Mouse (Mus musculus): ENCODE results near the gene Ppp2r2c. TPM values are rescaled to one million over a fixed set of nuclear protein-coding genes. Genes with fewer than 3 reads are reported as not detected.

The Ppp2r2c gene
- polyA plus RNA-seq, 1 experiment from 2014 or later: 0.08 TPM

DNA sequence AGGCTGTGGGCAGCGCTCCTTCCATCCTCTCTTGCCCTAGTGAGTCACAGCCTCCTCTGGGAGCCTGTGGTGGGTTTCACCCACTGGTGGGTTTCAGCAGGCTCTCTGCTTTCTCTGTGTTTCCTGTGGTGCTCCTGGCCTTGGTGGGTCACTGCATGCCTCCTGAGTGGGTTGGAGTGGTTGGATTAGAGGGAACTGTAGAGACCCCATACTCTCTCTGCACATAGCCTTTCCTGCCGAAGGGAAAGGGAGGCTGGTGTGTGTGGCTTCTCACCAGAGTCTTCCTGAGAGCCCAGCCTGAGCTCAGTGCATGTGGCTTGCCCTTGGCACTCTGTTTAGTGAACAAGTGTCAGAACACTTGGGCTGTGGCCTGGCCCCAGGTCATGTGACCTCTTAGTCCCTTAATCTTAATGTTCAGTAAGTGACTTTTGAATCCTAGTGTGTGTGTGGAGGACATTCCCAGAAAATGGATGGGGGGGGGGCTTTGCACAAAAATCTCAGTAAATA, 21.1 kb downstream of the Ppp2r2c start:
- 79% methylated on average over 2 of the region's 2 CpGs for WGBS
- ATAC-seq (replicated peaks; ENCODE audit: extremely low read depth, insufficient read depth, low FRiP score): no peak
- Histone ChIP-seq H3K4me2 (ENCODE audit: low read depth, low read length) (no peak overlapping the region), H3K36me3 (ENCODE audit: control insufficient read depth, insufficient read depth) (no peaks in the 10 kb centered on the region), H3K4me1 (ENCODE audit: control insufficient read depth, insufficient read depth, low read length) (peaks cover 4% of the 10 kb centered on the region; the same call in 1 of the 2 replicates), H3K27ac (ENCODE audit: low read length) (no peak overlapping the region), H3K4me3 (ENCODE audit: low read length) (no peak overlapping the region), H3K9ac (ENCODE audit: low read length) (no peak overlapping the region), H3K9me3 (replicated peaks; ENCODE audit: control insufficient read depth, low read length) (no peaks in the 10 kb centered on the region), H3K27me3 (ENCODE audit: control insufficient read depth, insufficient read depth, low read length) (peaks cover 2% of the 10 kb centered on the region)

GRCm38 (mm10) chr5:36890794-36891193, 22.5 kb downstream of the Ppp2r2c start:
- Histone ChIP-seq H3K36me3 (ENCODE audit: control insufficient read depth, insufficient read depth) (no peaks in the 10 kb centered on the region), H3K4me1 (ENCODE audit: control insufficient read depth, insufficient read depth, low read length) (peaks cover 4% of the 10 kb centered on the region; the same call in 1 of the 2 replicates), H3K27ac (ENCODE audit: low read length) (no peak overlapping the region), H3K4me3 (ENCODE audit: low read length) (no peak overlapping the region), H3K9ac (ENCODE audit: low read length) (no peak overlapping the region; the same call in 1 of the 2 replicates), H3K4me2 (ENCODE audit: low read depth, low read length) (no peak overlapping the region), H3K27me3 (ENCODE audit: control insufficient read depth, insufficient read depth, low read length) (peaks cover 4% of the 10 kb centered on the region), H3K9me3 (replicated peaks; ENCODE audit: control insufficient read depth, low read length) (no peaks in the 10 kb centered on the region)
- WGBS: 43% methylated on average over 9 of the region's 9 CpGs
- ATAC-seq (replicated peaks; ENCODE audit: extremely low read depth, insufficient read depth, low FRiP score): no peak

- no peaks in the 10 kb centered on the region for H3K36me3 ChIP-seq (ENCODE audit: control insufficient read depth, insufficient read depth)
- peaks cover 4% of the 10 kb centered on the region; the same call in 1 of the 2 replicates for H3K4me1 ChIP-seq (ENCODE audit: control insufficient read depth, insufficient read depth, low read length)
- no peak overlapping the region for H3K9ac ChIP-seq (ENCODE audit: low read length)
- H3K9me3 ChIP-seq (replicated peaks; ENCODE audit: control insufficient read depth, low read length): no peaks in the 10 kb centered on the region
- H3K27me3 ChIP-seq (ENCODE audit: control insufficient read depth, insufficient read depth, low read length): peaks cover 4% of the 10 kb centered on the region
- H3K27ac ChIP-seq (ENCODE audit: low read length): no peak overlapping the region
- H3K4me2 ChIP-seq (ENCODE audit: low read depth, low read length): no peak overlapping the region
- ATAC-seq (replicated peaks; ENCODE audit: extremely low read depth, insufficient read depth, low FRiP score): no peak
- no peak overlapping the region for H3K4me3 ChIP-seq (ENCODE audit: low read length)
- WGBS: 24% methylated on average over 4 of the region's 4 CpGs
These were observed 23.6 kb downstream of the Ppp2r2c start for GRCm38 (mm10) chr5:36891793-36892470.

GRCm38 (mm10) chr5:36893263-36893662, 24.9 kb downstream of the Ppp2r2c start:
- H3K27me3 ChIP-seq (ENCODE audit: control insufficient read depth, insufficient read depth, low read length): peaks cover 4% of the 10 kb centered on the region
- H3K27ac ChIP-seq (ENCODE audit: low read length): no peak overlapping the region
- H3K4me3 ChIP-seq (ENCODE audit: low read length): no peak overlapping the region
- ATAC-seq (replicated peaks; ENCODE audit: extremely low read depth, insufficient read depth, low FRiP score): no peak
- no peaks in the 10 kb centered on the region for H3K36me3 ChIP-seq (ENCODE audit: control insufficient read depth, insufficient read depth)
- H3K4me1 ChIP-seq (ENCODE audit: control insufficient read depth, insufficient read depth, low read length): 0 out of 2 replicates have a peak, but pooled peaks cover 4% of the 10 kb centered on the region
- H3K9ac ChIP-seq (ENCODE audit: low read length): no peak overlapping the region
- H3K4me2 ChIP-seq (ENCODE audit: low read depth, low read length): no peak overlapping the region
- no peaks in the 10 kb centered on the region for H3K9me3 ChIP-seq (replicated peaks; ENCODE audit: control insufficient read depth, low read length)
- WGBS: 60% methylated on average over 9 of the region's 9 CpGs

DNA sequence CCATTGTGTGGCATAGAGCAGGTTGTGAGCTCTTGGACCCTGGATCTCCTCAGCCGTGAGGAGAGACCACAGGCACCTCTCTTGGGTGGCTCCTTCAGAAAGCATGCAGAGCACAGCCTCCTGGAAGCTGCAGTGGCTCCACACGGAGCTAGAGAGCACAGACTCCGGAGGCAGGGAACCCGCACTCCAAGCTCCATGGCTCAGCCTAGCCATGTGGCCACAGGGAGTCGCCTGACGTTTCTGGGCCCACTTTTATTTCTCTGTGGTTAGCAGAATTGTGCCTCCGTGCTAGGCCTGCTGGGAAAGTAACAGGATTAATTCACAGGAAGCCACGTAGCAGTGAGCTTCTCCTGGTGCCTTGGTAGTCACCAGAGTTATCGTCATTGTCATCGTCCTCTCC, 25.8 kb downstream of the Ppp2r2c start:
- H3K4me1 ChIP-seq (ENCODE audit: control insufficient read depth, insufficient read depth, low read length): 0 out of 2 replicates have a peak, but pooled peaks cover 4% of the 10 kb centered on the region
- ATAC-seq (replicated peaks; ENCODE audit: extremely low read depth, insufficient read depth, low FRiP score): no peak
- no peak overlapping the region for H3K4me3 ChIP-seq (ENCODE audit: low read length)
- H3K4me2 ChIP-seq (ENCODE audit: low read depth, low read length): no peak overlapping the region
- peaks cover 4% of the 10 kb centered on the region for H3K27me3 ChIP-seq (ENCODE audit: control insufficient read depth, insufficient read depth, low read length)
- no peaks in the 10 kb centered on the region for H3K36me3 ChIP-seq (ENCODE audit: control insufficient read depth, insufficient read depth)
- no peaks in the 10 kb centered on the region for H3K9me3 ChIP-seq (replicated peaks; ENCODE audit: control insufficient read depth, low read length)
- no peak overlapping the region for H3K27ac ChIP-seq (ENCODE audit: low read length)
- 64% methylated on average over 10 of the region's 10 CpGs for WGBS
- H3K9ac ChIP-seq (ENCODE audit: low read length): no peak overlapping the region

GRCm38 (mm10) chr5:36894604-36895368, 26.5 kb downstream of the Ppp2r2c start:
- WGBS: 65% methylated on average over 6 of the region's 6 CpGs

GRCm38 (mm10) chr5:36895621-36896573, 27.6 kb downstream of the Ppp2r2c start:
- no peak overlapping the region for H3K4me2 ChIP-seq (ENCODE audit: low read depth, low read length)
- ATAC-seq (replicated peaks; ENCODE audit: extremely low read depth, insufficient read depth, low FRiP score): no peak
- H3K9me3 ChIP-seq (replicated peaks; ENCODE audit: control insufficient read depth, low read length): no peaks in the 10 kb centered on the region
- no peaks in the 10 kb centered on the region for H3K36me3 ChIP-seq (ENCODE audit: control insufficient read depth, insufficient read depth)
- no peaks in the 10 kb centered on the region for H3K4me1 ChIP-seq (ENCODE audit: control insufficient read depth, insufficient read depth, low read length)
- H3K9ac ChIP-seq (ENCODE audit: low read length): no peak overlapping the region
- H3K27me3 ChIP-seq (ENCODE audit: control insufficient read depth, insufficient read depth, low read length): peaks cover 4% of the 10 kb centered on the region
- no peak overlapping the region for H3K4me3 ChIP-seq (ENCODE audit: low read length)
- no peak overlapping the region for H3K27ac ChIP-seq (ENCODE audit: low read length)
- WGBS: 69% methylated on average over 10 of the region's 10 CpGs

More at GRCm38 (mm10) chr5:36894604-36895368, 26.5 kb downstream of the Ppp2r2c start:
- Histone ChIP-seq H3K4me1 (ENCODE audit: control insufficient read depth, insufficient read depth, low read length) (0 out of 2 replicates have a peak, but pooled peaks cover 4% of the 10 kb centered on the region), H3K9ac (ENCODE audit: low read length) (no peak overlapping the region), H3K36me3 (ENCODE audit: control insufficient read depth, insufficient read depth) (no peaks in the 10 kb centered on the region), H3K4me2 (ENCODE audit: low read depth, low read length) (no peak overlapping the region), H3K9me3 (replicated peaks; ENCODE audit: control insufficient read depth, low read length) (no peaks in the 10 kb centered on the region), H3K4me3 (ENCODE audit: low read length) (no peak overlapping the region), H3K27me3 (ENCODE audit: control insufficient read depth, insufficient read depth, low read length) (peaks cover 4% of the 10 kb centered on the region), H3K27ac (ENCODE audit: low read length) (no peak overlapping the region)
- no peak for ATAC-seq (replicated peaks; ENCODE audit: extremely low read depth, insufficient read depth, low FRiP score)

DNA sequence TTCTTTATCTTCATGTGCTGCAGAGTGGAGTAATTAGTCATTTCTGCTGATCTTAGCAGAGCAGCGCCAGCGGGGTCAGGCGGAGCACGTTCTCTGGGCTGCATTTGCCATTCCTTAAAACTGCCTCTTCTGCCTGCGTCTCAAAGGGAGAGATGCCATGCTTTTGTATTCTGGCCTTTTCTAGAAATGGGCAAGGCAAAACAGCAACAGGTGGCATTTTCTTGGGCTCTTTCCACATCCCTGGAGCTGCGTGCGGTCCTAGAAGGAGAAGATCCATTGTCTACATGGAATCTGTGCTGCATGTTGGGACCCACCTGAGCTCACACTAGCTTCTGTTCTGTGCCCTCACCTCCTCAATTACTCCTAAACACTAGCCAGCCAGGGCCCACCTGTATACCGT, 29.7 kb downstream of the Ppp2r2c start:
- H3K36me3 ChIP-seq (ENCODE audit: control insufficient read depth, insufficient read depth): no peaks in the 10 kb centered on the region
- no peak overlapping the region for H3K27ac ChIP-seq (ENCODE audit: low read length)
- ATAC-seq (replicated peaks; ENCODE audit: extremely low read depth, insufficient read depth, low FRiP score): no peak
- H3K9ac ChIP-seq (ENCODE audit: low read length): no peak overlapping the region
- H3K27me3 ChIP-seq (ENCODE audit: control insufficient read depth, insufficient read depth, low read length): peaks cover 4% of the 10 kb centered on the region
- H3K4me2 ChIP-seq (ENCODE audit: low read depth, low read length): no peak overlapping the region
- 79% methylated on average over 8 of the region's 8 CpGs for WGBS
- no peak overlapping the region for H3K4me3 ChIP-seq (ENCODE audit: low read length)
- no peaks in the 10 kb centered on the region for H3K9me3 ChIP-seq (replicated peaks; ENCODE audit: control insufficient read depth, low read length)
- no peaks in the 10 kb centered on the region for H3K4me1 ChIP-seq (ENCODE audit: control insufficient read depth, insufficient read depth, low read length)

Data from heart, embryonic 16.5 days (tissue).